Mouse (Mus musculus) limb, embryonic 14.5 days (tissue): ENCODE data around the gene Cd47. TPM values are rescaled to one million over a fixed set of nuclear protein-coding genes. Genes with fewer than 3 reads are reported as not detected.

Experiments
- ATAC-seq: fragments of 200-750 bp; cut with Nextera tagmentation; 2 replicates; pipeline ENCODE4 v1.8.0; 2017; ENCODE audit warnings: low read depth, moderate number of reproducible peaks, moderate TSS enrichment; ENCODE audit not compliant: low FRiP score
- DNase-seq: peaks from one replicate; pipeline ENCODE4 v3.0.0-alpha.2; 2015; ENCODE audit warnings: low spot score
- H3K27ac ChIP-seq: fragments of 300-500 bp; sonication (generic); replicated peaks from 2 replicates; pipeline ENCODE4 v1.5.1; 2014; ENCODE audit warnings: low read depth, mild to moderate bottlenecking, low read length, moderate library complexity, mixed read lengths
- H3K27me3 ChIP-seq: fragments of 300-500 bp; sonication (generic); 2 replicates; pipeline ENCODE4 v1.6.1; 2014; ENCODE audit warnings: low read length, mixed read lengths; ENCODE audit not compliant: control insufficient read depth, insufficient read depth
- H3K36me3 ChIP-seq: fragments of 300-500 bp; sonication (generic); 2 replicates; pipeline ENCODE4 v1.6.1; 2014; ENCODE audit warnings: mild to moderate bottlenecking, low read length, moderate library complexity, mixed read lengths; ENCODE audit not compliant: control insufficient read depth, insufficient read depth
- H3K4me1 ChIP-seq: fragments of 300-500 bp; sonication (generic); 2 replicates; pipeline ENCODE4 v1.6.1; 2014; ENCODE audit warnings: antibody characterized with exemption, low read length, mixed read lengths; ENCODE audit not compliant: control insufficient read depth, insufficient read depth
- H3K4me2 ChIP-seq: fragments of 300-500 bp; sonication (generic); replicated peaks from 2 replicates; pipeline ENCODE4 v1.6.1; 2014; ENCODE audit warnings: low read depth, mild to moderate bottlenecking, low read length, moderate library complexity; ENCODE audit not compliant: severe bottlenecking
- H3K4me3 ChIP-seq: fragments of 300-500 bp; sonication (generic); replicated peaks from 2 replicates; pipeline ENCODE4 v1.5.1; 2014; ENCODE audit warnings: low read length
- H3K9ac ChIP-seq: fragments of 300-500 bp; sonication (generic); 2 replicates; pipeline ENCODE4 v1.6.1; 2014; ENCODE audit warnings: mild to moderate bottlenecking, low read depth, low read length, moderate library complexity; ENCODE audit not compliant: severe bottlenecking
- H3K9me3 ChIP-seq: fragments of 300-500 bp; sonication (generic); 2 replicates; pipeline ENCODE4 v1.6.1; 2016; ENCODE audit warnings: low read length; ENCODE audit not compliant: control insufficient read depth
- POLR2A ChIP-seq: fragments of 200-500 bp; IDR thresholded peaks from 2 replicates; pipeline ENCODE4 v1.8.0; 2012; ENCODE audit warnings: inconsistent platforms, mild to moderate bottlenecking, moderate library complexity, borderline replicate concordance; ENCODE audit not compliant: insufficient read depth, insufficient read length; ENCODE audit errors: extremely low read depth
- WGBS: fragments of 180-500 bp; shearing (Covaris S2); extraction: QIAGEN DNeasy Blood & Tissue Kit; methylation state at CpG from one replicate; pipeline ENCODE4 v1.1.7; 2014; 5-methylcytosine and 5-hydroxymethylcytosine counted together
- polyA plus RNA-seq, 2 experiments: library from polyadenylated mRNA; depleted of rRNA in 1 of 2; stranded (reverse) in 1 of 2; unstranded in 1 of 2; fragments of >200 nt; fragmentation: Nextera tagmentation in 1 of 2; extraction: Ambion mirVana in 1 of 2; gene quantifications; 2 replicates each; pipeline versions ENCODE4 v1.2.1 to v1.2.3; 2012 to 2014

Gene Cd47
- polyA plus RNA-seq, 2 experiments, result 29.5 to 91.0 TPM

DNA sequence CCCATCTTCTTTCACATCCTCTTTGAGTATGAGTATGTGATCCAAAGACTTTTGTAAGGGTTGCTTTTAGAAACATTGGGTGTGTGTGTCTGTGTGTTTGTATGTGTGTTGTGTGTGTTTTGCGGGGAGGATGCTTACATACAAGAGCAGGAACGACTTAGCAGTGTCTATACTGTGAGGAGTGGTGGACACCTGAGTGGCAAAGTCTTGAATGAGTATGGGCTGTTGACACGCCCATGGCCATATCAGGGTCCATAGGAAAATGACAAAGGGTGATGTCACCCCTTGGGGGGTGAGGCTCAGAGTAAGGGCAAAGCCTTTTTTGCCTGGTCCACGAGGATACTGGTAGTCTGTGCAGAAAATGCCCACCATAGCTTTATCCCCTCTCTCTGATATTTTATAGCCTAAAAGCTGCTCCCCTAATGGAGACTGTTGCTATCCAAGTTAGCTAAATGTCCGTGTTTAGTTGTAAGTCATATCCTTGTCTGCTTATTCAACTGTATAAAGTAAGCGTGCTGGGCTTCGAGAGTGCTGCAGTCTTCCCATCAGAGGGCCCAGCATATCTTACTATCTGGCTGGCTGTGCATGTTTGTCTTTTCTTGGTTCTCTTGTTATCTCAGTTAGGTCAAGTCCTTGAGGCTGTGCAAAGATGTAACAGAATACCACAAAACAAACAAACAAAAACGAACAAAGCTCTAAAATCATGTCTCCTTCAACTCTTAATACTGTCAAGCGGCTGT, 76.1 kb downstream of the Cd47 start:
- Histone ChIP-seq H3K36me3 (no peaks in the 10 kb centered on the region), H3K27ac (no peak overlapping the region), H3K9me3 (no peaks in the 10 kb centered on the region), H3K4me1 (no peaks in the 10 kb centered on the region), H3K4me3 (no peak overlapping the region), H3K27me3 (no peaks in the 10 kb centered on the region), H3K4me2 (no peak overlapping the region), H3K9ac (no peak overlapping the region)
- DNase-seq (no peak), ATAC-seq (no peak)
- TF ChIP-seq POLR2A, result no peak
- 88% methylated on average over 9 of the region's 9 CpGs for WGBS

DNA sequence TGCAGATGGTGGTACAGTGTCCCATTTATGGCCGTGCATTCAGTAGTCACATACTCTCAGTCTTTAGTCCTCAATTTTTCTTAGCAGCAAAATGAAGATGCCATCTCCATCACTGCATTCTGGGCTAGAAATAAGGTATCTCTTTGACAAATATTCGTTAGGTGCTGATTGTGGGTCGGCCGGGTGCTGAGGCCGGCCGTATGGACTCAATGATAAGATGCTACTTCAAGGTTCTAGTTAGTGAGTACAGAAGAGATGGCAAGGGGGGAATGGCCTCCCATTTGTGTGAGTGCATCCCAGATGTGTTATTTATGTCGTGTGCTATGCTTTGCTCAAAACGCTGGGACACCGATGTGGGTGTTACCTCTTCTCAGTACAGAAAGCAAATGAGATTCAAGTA, 76.9 kb downstream of the Cd47 start:
- whole genome bisulfite sequencing, result 90% methylated on average over 9 of the region's 9 CpGs
- H3K9me3 ChIP-seq, result no peaks in the 10 kb centered on the region
- H3K4me2 ChIP-seq, result no peak overlapping the region
- H3K4me1 ChIP-seq, result no peaks in the 10 kb centered on the region
- no peak overlapping the region for H3K9ac ChIP-seq
- H3K36me3 ChIP-seq, result no peaks in the 10 kb centered on the region
- no peak for ATAC-seq
- H3K27me3 ChIP-seq, result no peaks in the 10 kb centered on the region
- no peak overlapping the region for H3K4me3 ChIP-seq
- TF ChIP-seq POLR2A, result no peak
- no peak overlapping the region for H3K27ac ChIP-seq
- DNase-seq, result no peak

DNA sequence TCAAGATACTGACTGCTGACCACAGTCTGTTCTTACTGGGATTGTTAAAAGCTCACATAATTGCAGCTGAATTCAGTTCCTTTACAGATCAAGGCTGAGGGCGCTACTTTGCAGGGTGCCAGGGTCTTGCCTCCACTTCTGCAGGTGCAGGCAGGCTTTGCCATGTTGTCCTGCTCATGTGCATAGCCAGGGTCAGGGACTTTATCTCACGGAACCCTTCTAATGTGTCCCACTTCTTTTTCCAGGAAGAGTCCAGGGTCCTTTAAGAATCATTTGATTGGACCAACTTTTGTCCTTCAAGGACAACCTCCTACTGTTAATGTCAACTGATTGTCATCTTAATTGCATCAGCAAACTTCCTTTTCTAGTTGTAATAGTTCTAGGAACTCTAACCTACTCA, 77.7 kb downstream of the Cd47 start:
- no peak for DNase-seq
- Histone ChIP-seq H3K4me2 (no peak overlapping the region), H3K4me3 (no peak overlapping the region), H3K9ac (no peak overlapping the region), H3K36me3 (no peaks in the 10 kb centered on the region), H3K9me3 (no peaks in the 10 kb centered on the region), H3K27me3 (no peaks in the 10 kb centered on the region), H3K27ac (no peak overlapping the region), H3K4me1 (no peaks in the 10 kb centered on the region)
- ATAC-seq, result no peak
- no peak for TF ChIP-seq POLR2A
- WGBS, result 83% methylated on average over 2 of the region's 2 CpGs

DNA sequence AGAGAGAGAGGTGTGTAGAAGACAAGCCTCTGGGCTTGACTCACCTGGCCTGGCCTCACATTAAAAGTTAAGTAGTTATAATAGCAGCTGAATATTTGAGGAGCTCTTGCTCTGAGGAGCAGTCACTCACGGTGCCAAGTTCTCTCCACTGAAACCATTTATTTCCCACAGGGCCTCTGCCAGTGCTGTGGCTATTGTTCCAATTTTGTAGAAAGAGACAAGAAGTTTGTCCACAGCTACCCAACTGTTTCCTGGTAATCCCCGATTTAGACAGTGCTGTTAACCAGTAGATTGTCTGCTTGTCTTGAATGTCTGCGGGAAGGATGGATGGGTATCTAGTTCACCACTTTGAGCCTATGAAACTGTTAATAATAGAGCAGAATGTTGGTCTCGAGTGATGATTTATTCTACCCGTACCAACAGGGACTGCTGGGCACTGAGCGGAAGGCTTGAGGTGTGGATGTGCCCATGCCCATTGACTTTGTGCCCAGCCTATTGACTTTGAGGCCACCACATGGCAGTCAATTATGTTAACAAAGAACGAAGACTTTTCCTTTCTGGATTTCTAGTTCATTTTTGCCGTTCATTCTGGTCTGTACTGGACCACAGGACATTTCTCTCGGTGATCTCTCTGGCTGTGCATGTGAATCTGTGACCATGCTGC, 86.2 kb downstream of the Cd47 start:
- Histone ChIP-seq H3K27me3 (no peaks in the 10 kb centered on the region), H3K36me3 (no peaks in the 10 kb centered on the region), H3K9me3 (no peaks in the 10 kb centered on the region), H3K4me1 (no peaks in the 10 kb centered on the region), H3K27ac (no peak overlapping the region), H3K9ac (no peak overlapping the region), H3K4me3 (no peak overlapping the region), H3K4me2 (no peak overlapping the region)
- ATAC-seq (no peak), DNase-seq (no peak)
- no peak for TF ChIP-seq POLR2A
- whole genome bisulfite sequencing, result 93% methylated on average over 9 of the region's 9 CpGs

DNA sequence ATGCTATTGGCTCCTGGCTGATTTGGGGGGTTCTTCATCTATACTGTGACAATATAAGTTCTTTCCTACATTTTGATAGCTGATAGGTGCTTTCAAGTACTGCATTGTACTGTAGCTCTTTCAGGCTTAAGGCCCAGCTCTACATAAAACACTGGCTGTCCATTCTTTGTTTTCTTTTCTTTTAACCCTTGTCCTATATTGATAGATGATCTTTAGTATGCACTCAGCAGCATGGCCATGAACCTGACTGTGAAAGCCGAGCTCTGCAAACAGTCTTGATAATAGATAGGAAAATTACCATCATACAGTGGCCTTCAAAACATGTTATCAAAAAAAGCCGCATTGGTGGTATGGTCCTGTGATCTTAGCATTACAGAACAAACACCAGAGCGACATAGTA, 87.0 kb downstream of the Cd47 start:
- Histone ChIP-seq H3K36me3 (no peaks in the 10 kb centered on the region), H3K27me3 (no peaks in the 10 kb centered on the region), H3K9ac (no peak overlapping the region), H3K4me2 (no peak overlapping the region), H3K4me3 (no peak overlapping the region), H3K9me3 (0 out of 2 replicates have a peak, but pooled peaks cover 4% of the 10 kb centered on the region), H3K4me1 (no peaks in the 10 kb centered on the region), H3K27ac (no peak overlapping the region)
- WGBS, result 91% methylated on average over 3 of the region's 3 CpGs
- no peak for TF ChIP-seq POLR2A
- DNase-seq, result no peak
- no peak for ATAC-seq
